Mouse (Mus musculus) intestine, embryonic 16.5 days (tissue): ENCODE measurements around the gene Chd4. TPM values are rescaled to one million over a fixed set of nuclear protein-coding genes. Genes with fewer than 3 reads are reported as not detected.

Experiments
- ATAC-seq: fragments of 200-750 bp; cut with Nextera tagmentation; 2 replicates; pipeline ENCODE4 v1.8.0; 2017; ENCODE audit warnings: moderate TSS enrichment, moderate library complexity
- H3K27ac ChIP-seq: fragments of 300-500 bp; sonication (generic); 2 replicates; pipeline ENCODE4 v1.5.1; 2014; ENCODE audit warnings: mild to moderate bottlenecking, low read length
- H3K27me3 ChIP-seq: fragments of 300-500 bp; sonication (generic); replicated peaks from 2 replicates; pipeline ENCODE4 v1.6.1; 2014; ENCODE audit warnings: low read length, control low read depth, mixed read lengths; ENCODE audit not compliant: control insufficient read depth, insufficient read depth
- H3K36me3 ChIP-seq: fragments of 300-500 bp; sonication (generic); 2 replicates; pipeline ENCODE4 v1.6.1; 2014; ENCODE audit warnings: low read length, control low read depth; ENCODE audit not compliant: control insufficient read depth, insufficient read depth
- H3K4me1 ChIP-seq: fragments of 300-500 bp; sonication (generic); 2 replicates; pipeline ENCODE4 v1.6.1; 2014; ENCODE audit warnings: low read length, control low read depth, mixed read lengths; ENCODE audit not compliant: control insufficient read depth, insufficient read depth
- H3K4me2 ChIP-seq: fragments of 300-500 bp; sonication (generic); 2 replicates; pipeline ENCODE4 v1.6.1; 2014; ENCODE audit warnings: low read depth, low read length, control low read depth
- H3K4me3 ChIP-seq: fragments of 300-500 bp; sonication (generic); 2 replicates; pipeline ENCODE4 v1.5.1; 2014; ENCODE audit warnings: mild to moderate bottlenecking, low read length
- H3K9ac ChIP-seq: fragments of 300-500 bp; sonication (generic); 2 replicates; pipeline ENCODE4 v1.6.1; 2014; ENCODE audit warnings: low read depth, low read length
- H3K9me3 ChIP-seq: fragments of 300-500 bp; sonication (generic); 2 replicates; pipeline ENCODE4 v1.6.1; 2016; ENCODE audit warnings: low read length, control low read depth; ENCODE audit not compliant: control insufficient read depth
- WGBS: fragments of 180-500 bp; shearing (Covaris S2); extraction: QIAGEN DNeasy Blood & Tissue Kit; methylation state at CpG from one replicate; pipeline ENCODE4 v1.1.7; 2014; 5-methylcytosine and 5-hydroxymethylcytosine counted together
- polyA plus RNA-seq: library from polyadenylated mRNA; unstranded; fragments of >200 nt; fragmentation: Nextera tagmentation; extraction: Ambion mirVana; gene quantifications from 2 replicates; pipeline ENCODE4 v1.2.1, GENCODE M21; 2015

Chd4 gene
- polyA plus RNA-seq, 1 experiment from 2014 or later, result 44.8 TPM

DNA sequence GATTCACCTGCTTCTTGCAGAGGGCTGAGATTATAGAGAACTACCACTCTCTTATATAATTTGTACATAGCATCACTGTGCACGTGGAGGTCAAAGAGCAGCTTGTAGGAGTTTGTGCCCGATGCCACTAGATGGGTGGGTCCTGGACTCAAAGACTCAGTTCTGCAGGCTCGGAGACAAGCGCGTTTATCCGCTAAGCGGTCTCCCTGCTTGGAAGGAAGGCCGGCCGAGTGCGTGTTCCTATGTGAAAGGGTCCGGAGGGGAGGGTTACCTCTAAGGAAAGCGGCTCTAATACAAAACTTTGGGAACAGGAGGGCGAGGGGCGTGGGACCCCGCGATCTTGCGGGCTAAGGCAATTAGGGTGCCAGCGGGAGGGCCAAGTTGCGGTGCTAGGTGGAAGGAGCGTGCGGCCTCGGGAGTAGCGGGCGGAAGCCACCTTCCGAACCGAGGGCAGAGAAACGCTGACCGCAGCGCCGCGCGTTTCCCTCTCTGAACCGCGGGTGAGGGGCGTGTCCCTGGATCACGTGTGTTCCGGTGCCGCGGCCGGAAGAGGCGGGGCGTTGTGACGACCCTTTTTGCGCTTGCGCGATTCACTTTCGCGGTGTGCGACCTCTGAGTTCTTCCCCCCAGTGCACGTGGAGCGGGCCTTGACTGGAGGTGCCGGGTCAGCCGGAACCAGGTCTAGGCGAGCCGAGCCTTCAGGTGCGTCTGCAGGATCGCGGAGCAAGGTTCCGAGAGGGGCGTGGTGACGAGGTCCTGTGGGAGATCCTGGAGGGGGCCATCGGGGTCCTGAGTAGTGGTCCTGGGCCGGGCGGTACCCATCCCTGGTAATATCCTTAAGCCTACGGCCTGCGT, 35.7 kb downstream of the Chd4 start, which contains the start of gene Nop2:
Nop2 (plus strand) TSS at position 608 of the 855 bp plus-strand sequence.
- peaks cover 21% of the 10 kb centered on the region for H3K36me3 ChIP-seq
- peak within 1 kb of the TSS; percentile 96 for H3K4me3 ChIP-seq
- H3K4me2 ChIP-seq, result peak within 1 kb of the TSS; percentile 76
- H3K9me3 ChIP-seq, result no peaks in the 10 kb centered on the region
- H3K27me3 ChIP-seq, result no peaks in the 10 kb centered on the region
- peak within 1 kb of the TSS; percentile 88 for H3K27ac ChIP-seq
- H3K9ac ChIP-seq, result peak within 1 kb of the TSS; percentile 80
- peaks cover 9% of the 10 kb centered on the region for H3K4me1 ChIP-seq
- under 1% methylated on average over 66 of the region's 66 CpGs for WGBS
- peak; percentile 95 for ATAC-seq

GRCm38 (mm10) chr6:125132470-125132869, 36.7 kb downstream of the Chd4 start:
- Histone ChIP-seq H3K36me3 (peaks cover 28% of the 10 kb centered on the region), H3K9ac (peak overlapping the region; percentile 80), H3K27me3 (no peaks in the 10 kb centered on the region), H3K4me1 (peaks cover 9% of the 10 kb centered on the region), H3K9me3 (no peaks in the 10 kb centered on the region), H3K27ac (no peak overlapping the region), H3K4me3 (peak overlapping the region; percentile 96), H3K4me2 (peak overlapping the region; percentile 76)
- no peak for ATAC-seq
- WGBS, result 6% methylated on average over 11 of the region's 11 CpGs

DNA sequence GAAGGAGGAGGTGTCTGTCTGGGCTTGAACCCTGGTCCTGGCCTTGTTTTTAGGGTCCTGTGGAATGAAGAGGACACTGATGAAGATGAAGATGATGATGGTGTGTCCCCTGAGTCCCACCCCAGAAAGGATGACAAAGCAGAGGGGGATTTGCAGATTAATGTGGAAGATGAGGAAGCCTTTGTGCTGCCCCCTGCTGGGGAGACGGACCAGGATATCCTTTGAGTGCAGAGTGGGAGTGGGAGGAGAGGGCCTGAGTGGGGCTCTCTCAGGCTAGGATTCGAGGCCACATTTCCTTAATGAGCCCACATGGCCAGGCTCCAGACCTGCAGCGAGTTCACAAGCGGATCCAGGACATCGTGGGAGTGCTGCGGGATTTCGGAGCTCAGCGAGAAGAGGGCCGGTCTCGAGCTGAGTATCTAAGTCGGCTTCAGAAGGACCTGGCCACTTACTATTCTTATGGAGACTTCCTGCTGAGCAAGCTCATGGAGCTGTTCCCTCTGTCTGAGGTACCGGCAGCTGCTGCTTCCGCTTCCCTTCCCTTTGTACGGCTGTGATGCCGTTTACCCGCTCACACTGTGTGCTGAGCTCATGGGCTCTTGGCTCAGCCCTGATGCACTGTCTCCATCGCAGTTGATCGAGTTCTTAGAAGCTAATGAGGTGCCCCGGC, 41.4 kb downstream of the Chd4 start:
- 92% methylated on average over 19 of the region's 19 CpGs for WGBS
- H3K27me3 ChIP-seq, result no peaks in the 10 kb centered on the region
- no peaks in the 10 kb centered on the region for H3K9me3 ChIP-seq
- H3K4me3 ChIP-seq, result no peak overlapping the region
- H3K4me1 ChIP-seq, result peaks cover 6% of the 10 kb centered on the region
- ATAC-seq, result no peak
- H3K36me3 ChIP-seq, result peaks cover 45% of the 10 kb centered on the region
- H3K4me2 ChIP-seq, result no peak overlapping the region
- no peak overlapping the region for H3K27ac ChIP-seq
- H3K9ac ChIP-seq, result no peak overlapping the region

GRCm38 (mm10) chr6:125139747-125140146, 44.0 kb downstream of the Chd4 start:
- Histone ChIP-seq H3K4me3 (no peak overlapping the region), H3K4me2 (no peak overlapping the region), H3K9me3 (no peaks in the 10 kb centered on the region), H3K4me1 (0 out of 2 replicates have a peak, but pooled peaks cover under 1% of the 10 kb centered on the region), H3K36me3 (peaks cover 40% of the 10 kb centered on the region), H3K27ac (no peak overlapping the region), H3K9ac (no peak overlapping the region), H3K27me3 (no peaks in the 10 kb centered on the region)
- no peak for ATAC-seq
- WGBS, result 90% methylated on average over 7 of the region's 7 CpGs

GRCm38 (mm10) chr6:125142436-125142835, 46.7 kb downstream of the Chd4 start:
- H3K4me3 ChIP-seq, result no peak overlapping the region
- H3K9ac ChIP-seq, result no peak overlapping the region
- no peaks in the 10 kb centered on the region for H3K9me3 ChIP-seq
- no peak overlapping the region for H3K4me2 ChIP-seq
- peaks cover 27% of the 10 kb centered on the region for H3K4me1 ChIP-seq
- H3K27me3 ChIP-seq, result no peaks in the 10 kb centered on the region
- H3K36me3 ChIP-seq, result peaks cover 33% of the 10 kb centered on the region
- no peak overlapping the region for H3K27ac ChIP-seq
- ATAC-seq, result no peak
- WGBS, result 77% methylated on average over 8 of the region's 8 CpGs

DNA sequence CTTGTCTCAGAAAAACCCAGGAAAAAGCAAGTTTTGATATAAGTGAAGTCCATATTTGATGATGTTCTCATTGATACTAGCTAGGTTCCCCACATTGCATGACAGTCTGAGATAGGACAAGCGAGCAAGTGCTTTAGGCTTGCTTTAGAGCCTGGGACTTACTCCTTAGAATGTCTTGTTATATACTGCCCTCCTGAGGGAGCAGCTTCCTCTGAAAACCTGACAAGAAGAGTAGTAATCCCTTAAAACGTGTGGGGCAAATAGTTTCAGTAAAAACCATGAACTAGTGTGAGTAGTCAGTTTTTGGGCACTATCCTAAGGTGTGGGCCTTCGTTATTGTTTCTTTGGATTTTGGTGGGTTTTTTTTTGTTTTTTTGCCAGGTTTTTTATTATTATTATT, 47.3 kb downstream of the Chd4 start:
- no peak overlapping the region for H3K27ac ChIP-seq
- H3K9ac ChIP-seq, result no peak overlapping the region
- WGBS, result 73% methylated on average over 3 of the region's 3 CpGs
- H3K4me2 ChIP-seq, result no peak overlapping the region
- peaks cover 30% of the 10 kb centered on the region for H3K4me1 ChIP-seq
- H3K4me3 ChIP-seq, result no peak overlapping the region
- ATAC-seq, result no peak
- no peaks in the 10 kb centered on the region for H3K27me3 ChIP-seq
- H3K36me3 ChIP-seq, result peaks cover 30% of the 10 kb centered on the region; the same call in 1 of the 2 replicates
- H3K9me3 ChIP-seq, result no peaks in the 10 kb centered on the region

DNA sequence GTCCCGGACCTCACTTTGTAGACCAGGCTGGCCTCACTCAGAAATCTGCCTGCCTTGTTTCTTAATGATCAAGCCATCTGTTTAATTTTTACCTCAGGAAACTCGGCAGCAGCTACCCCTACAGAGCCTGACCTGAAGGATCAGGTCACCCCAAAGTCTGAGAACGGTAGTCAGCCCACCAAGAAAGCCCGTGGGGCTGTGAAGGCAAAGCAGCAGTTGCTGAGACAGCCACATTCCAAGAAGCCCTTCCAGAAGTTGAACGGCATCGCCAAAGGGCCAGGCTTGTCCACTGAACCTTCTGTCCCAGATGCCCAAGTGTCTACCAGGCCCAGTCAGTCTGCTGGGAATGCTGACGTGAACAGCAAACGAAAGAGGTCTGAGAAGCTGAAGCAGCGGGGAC, 48.1 kb downstream of the Chd4 start:
- no peak overlapping the region for H3K4me2 ChIP-seq
- ATAC-seq, result no peak
- no peak overlapping the region for H3K27ac ChIP-seq
- H3K9ac ChIP-seq, result no peak overlapping the region
- H3K9me3 ChIP-seq, result no peaks in the 10 kb centered on the region
- peaks cover 34% of the 10 kb centered on the region for H3K4me1 ChIP-seq
- no peak overlapping the region for H3K4me3 ChIP-seq
- WGBS, result 81% methylated on average over 9 of the region's 9 CpGs
- H3K27me3 ChIP-seq, result no peaks in the 10 kb centered on the region
- H3K36me3 ChIP-seq, result peaks cover 30% of the 10 kb centered on the region; the same call in 1 of the 2 replicates

DNA sequence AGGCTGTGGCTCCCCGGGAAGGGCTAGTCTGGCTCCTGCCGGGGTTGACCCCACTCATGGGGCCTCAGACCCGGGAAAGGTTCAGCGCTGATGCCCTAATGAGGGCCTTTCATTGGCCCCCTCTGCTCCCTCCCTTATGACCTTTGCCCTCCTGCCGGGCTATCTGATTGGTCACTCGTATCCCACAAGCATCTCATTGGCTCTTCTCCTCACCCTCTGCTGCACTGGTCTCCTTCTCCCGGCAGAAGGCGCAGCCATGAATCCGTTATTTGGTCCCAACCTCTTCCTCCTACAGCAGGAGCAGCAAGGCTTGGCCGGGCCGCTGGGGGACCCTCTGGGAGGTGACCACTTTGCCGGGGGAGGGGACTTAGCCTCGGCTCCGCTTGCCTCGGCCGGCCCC, 49.2 kb downstream of the Chd4 start, which contains the start of gene Iffo1:
Iffo1 (plus strand) TSS at position 241 of the 400 bp plus-strand sequence.
- Histone ChIP-seq H3K4me1 (peaks cover 42% of the 10 kb centered on the region), H3K27ac (peak within 1 kb of the TSS; percentile 84)
- peak; percentile 93 for ATAC-seq

GRCm38 (mm10) chr6:125145479-125145951, 49.7 kb downstream of the Chd4 start:
- H3K27me3 ChIP-seq, result no peaks in the 10 kb centered on the region
- H3K4me1 ChIP-seq, result peaks cover 42% of the 10 kb centered on the region
- H3K4me3 ChIP-seq, result peak overlapping the region; percentile 67
- peaks cover 17% of the 10 kb centered on the region; the same call in 1 of the 2 replicates for H3K36me3 ChIP-seq
- no peaks in the 10 kb centered on the region for H3K9me3 ChIP-seq
- H3K4me2 ChIP-seq, result peak overlapping the region; percentile 75
- H3K9ac ChIP-seq, result peak overlapping the region; percentile 79
- 5% methylated on average over 35 of the region's 35 CpGs for WGBS
- peak overlapping the region; percentile 84 for H3K27ac ChIP-seq
- ATAC-seq, result peak; percentile 70

More for the DNA sequence above, 49.2 kb downstream of the Chd4 start, which contains the start of gene Iffo1:
- H3K36me3 ChIP-seq, result peaks cover 22% of the 10 kb centered on the region; the same call in 1 of the 2 replicates
- no peaks in the 10 kb centered on the region for H3K9me3 ChIP-seq
- peak within 1 kb of the TSS; percentile 79 for H3K9ac ChIP-seq
- H3K4me2 ChIP-seq, result peak within 1 kb of the TSS; percentile 75
- 2% methylated on average over 16 of the region's 16 CpGs for WGBS
- no peaks in the 10 kb centered on the region for H3K27me3 ChIP-seq
- peak within 1 kb of the TSS; percentile 67 for H3K4me3 ChIP-seq
